Mouse (Mus musculus) ovary, adult 18-20 months (tissue): ENCODE data around the gene Rxfp3.
"Not testable (repeated sequence)": the region's sequence is repeated elsewhere in the genome, so short reads cannot be mapped to it uniquely, and the experiment has no call there.

Source experiments
- DNase-seq: peaks from one replicate; pipeline ENCODE4 v3.0.0; 2022; ENCODE audit warnings: low spot score, mixed read lengths

Gene Rxfp3

DNA sequence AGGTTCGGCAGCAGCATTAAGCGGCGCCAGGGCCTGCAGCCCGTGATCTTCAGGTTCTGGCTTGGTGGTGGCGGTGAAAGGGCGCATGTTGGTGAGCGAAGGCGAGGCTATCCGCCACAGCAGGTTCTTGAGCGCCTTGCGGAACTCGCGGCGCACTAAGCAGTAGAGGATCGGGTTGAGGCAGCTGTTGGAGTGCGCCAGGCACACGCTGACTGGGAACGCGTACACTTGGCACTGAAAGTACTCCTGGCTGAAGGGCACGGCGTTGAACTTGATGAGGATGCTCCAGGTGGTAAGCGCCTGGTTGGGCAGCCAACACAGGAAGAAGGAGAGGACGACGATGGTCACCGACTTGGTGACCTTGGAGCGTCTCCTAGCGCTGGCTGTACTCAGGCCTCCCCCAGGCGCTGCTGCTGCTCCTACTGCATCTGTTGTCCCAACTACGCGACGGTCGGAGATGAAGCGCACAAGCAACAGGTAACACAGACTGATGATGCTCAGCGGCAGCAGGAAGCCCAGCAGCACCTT is 1.8 kb downstream of the Rxfp3 start:
- no peak for DNase-seq

DNA sequence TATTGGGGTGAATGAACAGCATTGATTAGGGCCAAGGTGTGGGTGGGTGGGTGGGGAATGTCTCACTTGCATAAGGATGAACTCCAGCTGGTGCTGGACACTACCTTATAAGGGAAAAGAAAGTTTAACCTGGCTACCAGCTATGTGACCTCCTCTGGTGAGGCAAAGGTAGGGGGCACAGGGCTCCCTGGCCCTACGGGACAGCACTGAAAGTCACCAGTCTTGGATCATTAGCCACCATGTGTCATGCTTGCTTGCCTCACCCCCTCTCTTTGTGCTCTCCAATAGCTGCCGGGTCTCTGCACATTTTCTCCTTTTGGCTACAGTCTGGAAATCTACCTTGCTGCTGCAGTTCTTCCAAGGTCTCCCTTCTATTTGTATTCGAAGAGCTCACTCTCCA is 7.6 kb downstream of the Rxfp3 start:
- no peak for DNase-seq

- no peak for DNase-seq
Measured at GRCm38 (mm10) chr15:11026801-11027561, 10.8 kb downstream of the Rxfp3 start.

- DNase-seq = no peak
Measured at GRCm38 (mm10) chr15:11014931-11015330, 22.9 kb downstream of the Rxfp3 start.

GRCm38 (mm10) chr15:11010976-11011548 is 26.7 kb downstream of the Rxfp3 start:
- DNase-seq = no peak

DNA sequence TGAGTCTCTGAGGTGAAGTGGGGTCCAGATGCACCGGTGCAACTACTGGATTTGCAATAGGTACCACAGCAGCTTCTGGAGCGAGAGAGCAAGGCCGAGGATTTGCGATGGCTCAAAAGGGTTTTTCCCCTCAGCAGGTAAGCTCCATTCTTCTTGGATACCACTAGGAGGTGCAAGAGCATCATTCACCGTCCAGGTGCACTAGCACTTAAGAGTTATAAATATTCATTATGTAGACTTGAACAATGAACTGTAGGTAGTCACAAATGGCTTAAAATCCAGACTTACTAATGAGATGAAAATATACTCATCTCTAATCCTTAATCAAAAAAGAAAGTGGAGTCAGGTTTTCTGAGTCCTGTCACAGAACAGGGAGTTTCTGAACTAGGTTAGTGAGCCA is 29.0 kb downstream of the Rxfp3 start:
- DNase-seq = no peak

DNA sequence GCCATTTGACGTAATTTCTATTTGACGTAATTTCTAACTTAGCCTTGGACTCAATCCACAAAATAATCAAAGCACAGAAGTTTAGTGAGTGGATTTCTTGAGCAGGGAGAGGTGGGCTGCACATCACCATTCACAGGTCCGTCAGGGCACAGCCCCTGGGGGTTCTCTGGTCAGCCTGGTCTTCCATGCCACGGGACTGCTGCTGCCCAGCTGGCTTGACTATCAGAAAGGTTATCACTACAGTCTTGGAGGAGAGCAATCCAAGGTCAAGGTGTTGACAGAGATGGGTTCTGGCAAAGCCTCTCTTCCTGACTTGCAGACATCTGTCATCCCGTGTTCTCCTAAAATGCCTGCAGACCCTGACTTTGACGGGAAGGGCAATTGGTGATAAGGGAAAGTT is 33.1 kb downstream of the Rxfp3 start:
- no peak for DNase-seq

GRCm38 (mm10) chr15:11003791-11004190 is 34.0 kb downstream of the Rxfp3 start:
- no peak for DNase-seq

DNA sequence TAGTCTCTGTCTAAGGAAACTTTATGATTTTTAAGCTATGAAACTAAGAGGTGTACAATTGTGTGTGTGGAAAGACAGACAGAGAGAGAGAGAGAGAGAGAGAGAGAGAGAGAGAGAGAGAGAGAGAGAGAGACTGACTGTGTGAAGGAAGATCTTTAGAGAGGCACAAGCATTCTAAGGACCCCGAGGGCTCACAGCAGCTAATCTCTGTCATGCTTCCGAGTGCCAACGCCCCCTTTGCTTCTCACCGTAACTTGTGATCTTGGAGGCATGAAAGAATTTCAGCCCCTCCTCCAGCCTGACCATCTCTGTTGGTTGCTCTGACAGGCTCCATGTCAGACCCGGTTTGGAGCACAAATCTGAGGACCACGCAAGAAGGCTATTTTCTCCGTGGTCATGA is 37.4 kb downstream of the Rxfp3 start, which contains the start of gene Slc45a2:
Gene Slc45a2 (plus strand): TSS at position 301 of the 400 bp plus-strand sequence.
- no peak for DNase-seq

DNA sequence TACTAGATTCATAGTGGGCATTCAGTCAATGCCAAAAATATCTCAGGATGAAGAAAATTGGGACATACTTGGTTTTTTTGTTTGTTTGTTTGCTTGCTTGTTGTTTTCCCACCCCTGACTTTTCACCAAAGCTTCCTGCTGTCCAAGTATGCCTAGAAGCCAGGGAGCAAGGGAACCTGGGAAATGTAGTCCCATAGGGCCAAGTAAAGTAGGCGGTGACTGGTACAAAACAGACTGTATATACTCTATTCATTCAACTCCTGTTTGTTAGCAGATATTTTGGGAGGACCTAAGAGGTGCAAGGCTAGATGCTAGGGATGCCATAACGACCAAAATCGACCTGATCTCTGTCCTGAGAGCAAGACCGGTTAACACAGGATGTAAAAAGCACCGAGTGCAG is 38.0 kb downstream of the Rxfp3 start:
- DNase-seq = no peak

GRCm38 (mm10) chr15:10991566-10991965 is 46.2 kb downstream of the Rxfp3 start:
- no peak for DNase-seq

- DNase-seq = no peak
Measured at GRCm38 (mm10) chr15:10990411-10990810, 47.4 kb downstream of the Rxfp3 start.

- DNase-seq = not testable (repeated sequence)
Measured at GRCm38 (mm10) chr15:10986477-10986876, 51.3 kb downstream of the Rxfp3 start.

- DNase-seq = no peak
Measured at GRCm38 (mm10) chr15:10985756-10986155, 52.0 kb downstream of the Rxfp3 start.
